Mouse (Mus musculus) hindbrain, embryonic 12.5 days (tissue): ENCODE measurements at regions not wholly inside any gene's neighbourhood (a gene's known extent, or its start where the extent isn't known, plus 50 kb on each side); places are given as distances from the start of the nearest gene placed in this dataset.

Source experiments
- ATAC-seq: fragments of 200-750 bp; cut with Nextera tagmentation; 2 replicates; pipeline ENCODE4 v1.8.0; 2017; ENCODE audit warnings: moderate TSS enrichment; ENCODE audit not compliant: low FRiP score
- H3K27ac ChIP-seq: fragments of 300-500 bp; sonication (generic); 2 replicates; pipeline ENCODE4 v1.5.1; 2016; ENCODE audit warnings: mild to moderate bottlenecking
- H3K27me3 ChIP-seq: fragments of 300-500 bp; sonication (generic); 2 replicates; pipeline ENCODE4 v1.6.1; 2016; ENCODE audit warnings: mild to moderate bottlenecking
- H3K36me3 ChIP-seq: fragments of 300-500 bp; sonication (generic); 2 replicates; pipeline ENCODE4 v1.6.1; 2016; ENCODE audit warnings: mild to moderate bottlenecking
- H3K4me1 ChIP-seq: fragments of 300-500 bp; sonication (generic); 2 replicates; pipeline ENCODE4 v1.6.1; 2016
- H3K4me2 ChIP-seq: fragments of 300-500 bp; sonication (generic); replicated peaks from 2 replicates; pipeline ENCODE4 v1.6.1; 2016; ENCODE audit warnings: mild to moderate bottlenecking
- H3K4me3 ChIP-seq: fragments of 300-500 bp; sonication (generic); 2 replicates; pipeline ENCODE4 v1.5.1; 2016; ENCODE audit warnings: mild to moderate bottlenecking
- H3K9ac ChIP-seq: fragments of 300-500 bp; sonication (generic); 2 replicates; pipeline ENCODE4 v1.6.1; 2016; ENCODE audit warnings: mild to moderate bottlenecking, moderate library complexity
- H3K9me3 ChIP-seq: fragments of 300-500 bp; sonication (generic); replicated peaks from 2 replicates; pipeline ENCODE4 v1.6.1; 2016; ENCODE audit warnings: mild to moderate bottlenecking
- WGBS: fragments of 180-500 bp; shearing (Covaris S2); methylation state at CpG from one replicate; pipeline ENCODE4 v1.1.7; 2016; 5-methylcytosine and 5-hydroxymethylcytosine counted together

DNA sequence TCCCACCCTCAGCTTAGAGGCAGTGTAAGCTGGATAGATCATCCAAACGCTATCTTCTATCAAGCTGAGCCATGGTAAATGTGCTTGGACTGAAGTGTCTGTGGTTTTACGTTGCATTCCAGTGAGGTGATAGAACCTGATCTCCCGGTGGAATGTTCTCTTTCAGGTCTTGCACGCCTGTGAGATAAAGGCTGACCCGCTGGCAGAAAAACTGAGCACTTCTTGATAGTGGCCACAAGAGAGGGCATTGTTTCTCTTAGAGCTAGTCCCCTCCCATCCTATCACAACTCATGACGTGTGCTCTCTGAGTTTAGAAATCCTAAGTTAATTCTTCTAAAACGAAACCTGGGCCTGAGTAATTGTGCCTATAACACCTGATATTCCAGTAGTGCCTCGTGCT lies 149.1 kb upstream of the Ccn2 start:
- H3K4me1 ChIP-seq: no peaks in the 10 kb centered on the region
- no peak overlapping the region for H3K4me2 ChIP-seq
- no peak overlapping the region for H3K9ac ChIP-seq
- ATAC-seq: no peak
- H3K36me3 ChIP-seq: no peaks in the 10 kb centered on the region
- H3K27me3 ChIP-seq: no peaks in the 10 kb centered on the region
- H3K4me3 ChIP-seq: no peak overlapping the region
- H3K27ac ChIP-seq: no peak overlapping the region
- WGBS: 80% methylated on average over 8 of the region's 8 CpGs
- H3K9me3 ChIP-seq: no peaks in the 10 kb centered on the region

DNA sequence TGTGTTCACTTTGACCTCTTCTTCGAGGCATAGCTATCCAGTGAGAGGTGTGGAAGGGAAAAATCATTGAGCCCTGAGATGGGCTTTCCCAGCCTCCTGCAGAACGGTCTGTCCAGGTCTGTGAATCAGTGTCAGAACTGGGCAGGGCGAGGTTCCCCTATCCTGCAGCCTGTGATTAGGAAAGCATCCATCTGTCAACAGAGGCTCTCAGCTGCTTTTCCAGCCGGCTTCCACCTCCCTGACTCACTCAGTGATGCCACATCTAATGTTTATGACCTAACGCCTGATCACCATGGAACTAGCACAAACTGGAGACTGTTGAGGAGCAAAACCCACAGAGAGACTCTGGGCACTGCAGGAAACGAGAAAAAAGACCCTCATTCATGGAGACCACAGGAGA lies 148.1 kb upstream of the Ccn2 start:
- H3K27me3 ChIP-seq: no peaks in the 10 kb centered on the region
- no peaks in the 10 kb centered on the region for H3K36me3 ChIP-seq
- H3K27ac ChIP-seq: no peak overlapping the region
- ATAC-seq: no peak
- H3K4me1 ChIP-seq: no peaks in the 10 kb centered on the region
- no peaks in the 10 kb centered on the region for H3K9me3 ChIP-seq
- H3K4me2 ChIP-seq: no peak overlapping the region
- no peak overlapping the region for H3K4me3 ChIP-seq
- H3K9ac ChIP-seq: no peak overlapping the region
- WGBS: 72% methylated on average over 6 of the region's 6 CpGs

DNA sequence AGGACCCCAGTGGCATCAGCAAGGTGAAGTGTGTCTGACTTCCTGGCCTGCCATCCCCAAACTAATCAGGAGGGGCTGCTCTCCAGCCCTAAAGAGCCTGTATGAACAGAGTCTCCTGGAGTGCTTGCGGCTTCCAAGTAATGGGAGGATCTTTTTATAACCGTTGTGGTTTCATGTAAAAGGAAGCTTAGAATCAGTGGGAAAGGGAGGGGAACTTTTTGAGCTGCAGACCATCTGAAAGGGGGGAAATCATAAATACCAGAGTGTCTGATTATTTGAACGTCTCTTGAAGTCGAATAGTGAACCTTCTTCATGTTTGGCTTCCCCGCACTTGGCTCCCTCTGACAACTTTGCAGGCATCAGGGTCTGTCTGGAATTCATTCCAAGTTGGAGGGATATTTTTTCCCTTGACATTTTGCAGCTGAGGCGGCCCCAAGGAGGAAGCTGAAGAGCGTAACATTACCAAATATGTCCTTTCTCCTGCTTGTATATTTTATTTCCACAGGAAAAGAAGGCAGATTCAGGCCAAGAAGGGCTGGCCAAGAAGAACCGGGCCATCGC lies 147.2 kb upstream of the Ccn2 start:
- no peaks in the 10 kb centered on the region for H3K36me3 ChIP-seq
- H3K4me1 ChIP-seq: no peaks in the 10 kb centered on the region
- 78% methylated on average over 9 of the region's 9 CpGs for WGBS
- no peaks in the 10 kb centered on the region for H3K27me3 ChIP-seq
- no peak overlapping the region for H3K4me2 ChIP-seq
- no peak overlapping the region for H3K9ac ChIP-seq
- H3K27ac ChIP-seq: no peak overlapping the region
- H3K9me3 ChIP-seq: no peaks in the 10 kb centered on the region
- no peak overlapping the region for H3K4me3 ChIP-seq
- ATAC-seq: no peak

DNA sequence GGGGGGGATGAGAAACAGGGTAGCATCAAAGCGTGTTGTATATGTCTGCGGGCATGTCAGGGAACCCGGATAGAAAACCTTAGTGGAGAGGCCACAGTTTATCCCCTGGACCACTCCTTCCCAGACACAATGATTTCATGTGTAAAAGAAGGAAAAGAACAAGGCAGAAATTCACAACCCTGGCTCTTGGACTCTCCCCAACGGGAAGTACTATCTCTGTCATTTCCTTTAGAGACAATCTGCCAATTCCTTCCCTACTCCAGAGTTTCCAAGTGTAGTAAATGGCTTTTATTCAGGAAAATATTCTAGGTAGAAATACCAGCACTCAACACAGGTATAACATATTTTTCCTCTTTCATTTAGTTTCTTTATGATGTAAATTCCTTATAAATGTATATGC lies 141.7 kb upstream of the Ccn2 start:
- Histone ChIP-seq H3K9ac (no peak overlapping the region), H3K27ac (no peak overlapping the region), H3K9me3 (no peaks in the 10 kb centered on the region), H3K27me3 (no peaks in the 10 kb centered on the region), H3K4me3 (no peak overlapping the region), H3K4me1 (no peaks in the 10 kb centered on the region), H3K4me2 (no peak overlapping the region), H3K36me3 (no peaks in the 10 kb centered on the region)
- WGBS: 91% methylated on average over 4 of the region's 4 CpGs
- no peak for ATAC-seq

DNA sequence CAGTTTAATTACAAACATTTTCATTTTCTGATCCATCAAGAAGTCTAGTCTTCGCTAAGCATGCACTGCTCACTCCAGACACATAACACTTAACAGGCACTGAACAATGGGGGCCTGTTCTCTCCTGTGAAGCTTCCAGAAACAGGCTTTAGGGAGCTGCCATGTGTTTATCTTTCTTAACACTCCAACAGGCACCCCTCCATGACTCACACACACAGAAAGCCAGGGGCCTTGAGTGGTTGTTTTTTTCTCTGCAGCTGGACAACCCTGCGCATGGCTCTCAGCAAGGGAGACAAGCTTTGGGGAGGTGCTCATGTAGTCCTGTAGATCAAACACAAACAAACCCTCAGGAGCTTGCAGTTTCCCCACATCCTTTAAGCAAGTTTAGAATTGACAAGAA lies 136.6 kb upstream of the Ccn2 start:
- H3K9me3 ChIP-seq: no peaks in the 10 kb centered on the region
- no peak overlapping the region for H3K9ac ChIP-seq
- H3K27ac ChIP-seq: no peak overlapping the region
- H3K27me3 ChIP-seq: no peaks in the 10 kb centered on the region
- H3K36me3 ChIP-seq: no peaks in the 10 kb centered on the region
- H3K4me1 ChIP-seq: 0 out of 2 replicates have a peak, but pooled peaks cover 3% of the 10 kb centered on the region
- 57% methylated on average over 2 of the region's 2 CpGs for WGBS
- ATAC-seq: no peak
- no peak overlapping the region for H3K4me2 ChIP-seq
- H3K4me3 ChIP-seq: no peak overlapping the region

DNA sequence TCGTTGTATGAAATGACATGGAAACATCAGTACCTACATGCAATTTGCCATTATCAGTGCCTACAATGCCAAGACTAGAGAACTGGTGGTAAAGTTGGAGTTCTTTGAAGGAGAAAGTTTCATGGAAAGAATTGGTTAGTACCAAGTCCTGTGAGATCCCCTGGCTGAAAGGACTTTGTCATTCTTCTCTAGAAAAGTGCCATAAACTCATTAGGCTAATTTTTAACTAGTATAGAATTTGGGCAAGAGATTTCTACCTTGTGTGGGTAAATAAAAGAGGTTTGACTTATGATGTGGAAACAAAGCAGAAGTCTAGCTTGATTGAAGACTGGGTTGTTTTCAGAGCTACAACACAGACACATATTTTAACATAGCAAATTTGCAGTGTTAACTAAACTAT lies 131.4 kb upstream of the Ccn2 start:
- Histone ChIP-seq H3K27ac (no peak overlapping the region), H3K4me2 (no peak overlapping the region), H3K4me3 (no peak overlapping the region), H3K9ac (no peak overlapping the region), H3K27me3 (no peaks in the 10 kb centered on the region), H3K4me1 (0 out of 2 replicates have a peak, but pooled peaks cover 3% of the 10 kb centered on the region), H3K9me3 (no peaks in the 10 kb centered on the region), H3K36me3 (no peaks in the 10 kb centered on the region)
- no peak for ATAC-seq
- WGBS: 93% methylated on average over 1 of the region's 1 CpGs

DNA sequence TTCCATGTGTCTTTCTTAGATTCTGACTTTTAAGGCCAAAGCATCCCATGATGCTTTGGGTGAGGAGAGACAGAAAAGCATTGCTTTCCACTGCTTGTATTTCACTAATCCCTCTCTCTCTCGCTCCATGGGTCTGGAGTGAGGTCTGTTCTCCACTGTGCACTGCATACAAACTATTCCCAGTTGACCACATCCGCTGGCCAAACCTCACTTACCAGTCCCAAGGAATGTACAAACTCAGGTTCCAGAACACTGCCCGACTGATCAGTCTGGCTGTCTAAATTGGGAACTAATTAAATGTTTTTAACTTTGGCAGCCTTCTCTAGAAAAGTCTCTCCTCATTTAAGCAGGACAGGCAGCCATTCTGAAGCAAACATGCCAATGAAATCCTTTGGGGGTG lies 130.9 kb upstream of the Ccn2 start:
- Histone ChIP-seq H3K27ac (no peak overlapping the region), H3K36me3 (no peaks in the 10 kb centered on the region), H3K4me1 (0 out of 2 replicates have a peak, but pooled peaks cover 3% of the 10 kb centered on the region), H3K9ac (no peak overlapping the region), H3K27me3 (no peaks in the 10 kb centered on the region), H3K4me3 (no peak overlapping the region), H3K4me2 (no peak overlapping the region), H3K9me3 (no peaks in the 10 kb centered on the region)
- WGBS: 71% methylated on average over 3 of the region's 3 CpGs
- ATAC-seq: no peak

DNA sequence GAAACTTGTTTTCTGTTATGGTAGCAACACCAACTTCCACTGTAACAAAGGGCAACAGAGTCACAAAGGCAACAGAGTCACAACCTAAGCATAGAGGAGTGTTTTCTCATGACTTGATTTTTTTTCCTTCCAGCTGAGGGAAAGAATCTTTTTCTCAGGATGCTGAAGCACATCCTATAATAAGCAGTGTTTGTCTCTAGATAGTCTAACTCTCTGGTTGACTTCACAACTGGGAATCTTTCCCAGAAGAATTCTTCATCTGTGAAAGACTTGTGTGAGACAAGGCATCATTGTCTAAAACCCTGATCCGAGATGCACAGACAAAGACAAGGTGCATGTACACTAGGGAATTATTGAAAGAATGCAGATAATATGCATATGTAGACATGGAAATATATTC lies 125.5 kb upstream of the Ccn2 start:
- Histone ChIP-seq H3K9me3 (no peaks in the 10 kb centered on the region), H3K4me2 (no peak overlapping the region), H3K36me3 (no peaks in the 10 kb centered on the region), H3K27ac (no peak overlapping the region), H3K4me3 (no peak overlapping the region), H3K27me3 (no peaks in the 10 kb centered on the region), H3K4me1 (no peaks in the 10 kb centered on the region), H3K9ac (no peak overlapping the region)
- 92% methylated on average over 1 of the region's 1 CpGs for WGBS
- ATAC-seq: no peak

DNA sequence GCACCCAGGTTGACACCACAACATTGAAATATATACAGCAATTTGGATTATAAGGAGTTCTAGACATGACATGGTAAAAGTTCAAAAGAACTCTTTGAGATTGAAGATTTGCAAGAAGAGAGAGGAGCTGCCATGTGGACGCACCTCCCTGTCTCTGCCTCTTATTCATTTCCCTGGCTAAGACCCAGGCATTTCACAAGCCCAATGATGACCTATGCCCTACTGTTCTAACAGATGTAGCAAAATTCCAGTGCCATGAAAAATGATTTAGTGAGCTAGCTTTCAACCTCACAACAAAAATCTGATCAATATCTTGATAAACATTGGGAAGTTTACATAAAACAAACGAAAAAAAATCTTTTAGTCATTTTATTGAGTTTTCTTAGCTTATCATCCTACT lies 123.7 kb upstream of the Ccn2 start:
- H3K4me3 ChIP-seq: no peak overlapping the region
- H3K4me1 ChIP-seq: no peaks in the 10 kb centered on the region
- H3K27me3 ChIP-seq: no peaks in the 10 kb centered on the region
- WGBS: 80% methylated on average over 2 of the region's 2 CpGs
- no peaks in the 10 kb centered on the region for H3K36me3 ChIP-seq
- no peaks in the 10 kb centered on the region for H3K9me3 ChIP-seq
- H3K9ac ChIP-seq: no peak overlapping the region
- no peak overlapping the region for H3K27ac ChIP-seq
- H3K4me2 ChIP-seq: no peak overlapping the region
- no peak for ATAC-seq

DNA sequence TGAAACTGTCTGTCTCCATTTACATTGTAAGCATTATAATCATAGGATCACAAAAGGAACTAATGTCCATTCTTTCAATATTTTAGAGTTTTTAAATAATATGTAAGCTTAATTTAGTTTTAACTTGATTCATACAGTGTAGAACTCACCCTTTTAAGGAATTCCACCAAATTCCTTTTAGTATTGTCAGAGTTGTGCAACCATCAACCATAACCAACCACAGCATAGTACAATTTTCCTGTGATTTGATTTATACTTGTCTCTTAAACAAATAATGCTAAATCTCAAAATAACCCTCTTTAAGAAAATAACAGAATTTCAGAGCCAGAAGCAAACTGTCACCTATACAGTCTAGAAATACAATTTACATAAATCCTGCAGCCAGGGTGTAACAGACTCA lies 119.0 kb upstream of the Ccn2 start:
- no peaks in the 10 kb centered on the region for H3K9me3 ChIP-seq
- H3K36me3 ChIP-seq: no peaks in the 10 kb centered on the region
- no peaks in the 10 kb centered on the region for H3K27me3 ChIP-seq
- no peak for ATAC-seq
- H3K9ac ChIP-seq: no peak overlapping the region
- no peak overlapping the region for H3K4me2 ChIP-seq
- no peak overlapping the region for H3K27ac ChIP-seq
- H3K4me1 ChIP-seq: no peaks in the 10 kb centered on the region
- no peak overlapping the region for H3K4me3 ChIP-seq

DNA sequence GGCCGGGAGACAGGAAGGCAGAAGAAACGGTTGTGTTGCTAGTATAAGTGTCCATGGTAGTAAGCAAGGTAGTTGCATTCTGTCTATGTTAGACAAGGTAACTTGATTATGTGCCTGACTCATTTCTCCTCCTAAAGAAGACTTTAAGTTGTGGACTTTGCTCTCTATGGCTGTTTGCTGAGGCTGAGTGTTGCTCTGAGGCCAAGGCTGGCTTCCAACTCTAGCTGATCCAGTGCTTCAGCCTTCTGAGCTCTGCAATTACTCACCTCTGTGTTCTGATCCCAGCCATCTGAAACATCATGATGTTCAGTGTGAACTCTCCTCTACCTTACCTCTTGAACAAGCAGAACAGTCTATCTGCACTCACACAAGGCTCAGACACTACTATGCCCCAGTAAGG lies 116.7 kb upstream of the Ccn2 start:
- Histone ChIP-seq H3K27me3 (no peaks in the 10 kb centered on the region), H3K4me2 (no peak overlapping the region), H3K9me3 (no peaks in the 10 kb centered on the region), H3K9ac (no peak overlapping the region), H3K4me1 (0 out of 2 replicates have a peak, but pooled peaks cover 3% of the 10 kb centered on the region), H3K4me3 (no peak overlapping the region), H3K27ac (no peak overlapping the region), H3K36me3 (no peaks in the 10 kb centered on the region)
- no peak for ATAC-seq
- 97% methylated on average over 2 of the region's 2 CpGs for WGBS

DNA sequence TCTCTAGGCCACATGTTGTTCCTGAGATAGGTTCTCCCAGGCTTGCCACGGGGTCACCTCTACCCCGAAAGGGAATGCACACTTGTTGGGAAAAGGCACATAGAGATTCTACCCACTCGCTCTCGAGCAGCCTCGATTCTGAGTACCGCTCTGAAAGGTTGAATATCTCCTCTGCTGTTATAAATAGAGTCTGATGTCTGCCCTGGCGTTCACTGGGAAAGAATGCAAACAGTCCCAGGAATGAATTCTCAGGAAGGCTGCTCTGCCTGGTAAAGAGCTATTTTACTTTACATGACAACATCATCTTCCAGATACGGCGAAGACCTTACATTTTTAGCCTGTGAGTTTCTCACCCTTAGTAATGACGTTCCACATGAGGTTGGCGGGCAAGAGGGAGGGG lies 116.1 kb upstream of the Ccn2 start:
- Histone ChIP-seq H3K36me3 (no peaks in the 10 kb centered on the region), H3K9ac (no peak overlapping the region), H3K4me2 (no peak overlapping the region), H3K9me3 (no peaks in the 10 kb centered on the region), H3K27ac (no peak overlapping the region), H3K4me3 (no peak overlapping the region), H3K4me1 (0 out of 2 replicates have a peak, but pooled peaks cover 3% of the 10 kb centered on the region), H3K27me3 (no peaks in the 10 kb centered on the region)
- no peak for ATAC-seq
- WGBS: 83% methylated on average over 11 of the region's 11 CpGs

DNA sequence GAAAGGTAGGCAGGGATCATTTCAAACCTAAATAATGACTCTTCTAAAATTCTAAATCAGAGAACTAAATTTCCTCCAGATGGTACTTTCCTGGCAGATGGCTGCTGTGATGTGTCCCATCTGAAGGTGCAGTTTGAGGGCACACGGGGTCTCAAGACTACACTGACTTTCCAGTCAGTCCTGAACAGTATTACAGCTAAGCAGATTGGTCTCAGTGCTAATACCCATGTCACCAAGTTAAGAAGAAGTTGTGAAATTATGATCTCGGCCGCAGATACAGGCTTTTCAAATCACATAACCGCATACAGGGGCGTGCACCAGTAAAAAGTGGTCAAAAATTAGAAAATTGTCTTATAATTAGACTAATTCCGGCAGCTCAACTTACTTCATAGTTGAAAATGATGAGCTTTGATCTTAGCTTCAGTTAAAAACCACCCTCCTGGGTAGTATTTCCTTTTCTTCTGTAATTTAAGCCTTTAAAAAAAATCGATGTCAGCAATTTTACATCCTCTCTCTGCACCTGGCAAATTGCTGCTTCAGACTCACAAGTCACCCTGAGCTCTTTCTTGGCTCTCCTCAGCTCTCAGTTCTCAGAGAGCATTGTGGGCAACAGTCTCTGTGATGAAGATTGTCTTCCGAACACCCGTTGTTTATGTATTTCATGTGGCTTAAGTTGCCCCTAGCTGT lies 113.2 kb upstream of the Ccn2 start:
- no peaks in the 10 kb centered on the region for H3K9me3 ChIP-seq
- no peaks in the 10 kb centered on the region for H3K36me3 ChIP-seq
- 0 out of 2 replicates have a peak, but pooled peaks cover 3% of the 10 kb centered on the region for H3K4me1 ChIP-seq
- no peak overlapping the region for H3K27ac ChIP-seq
- no peak overlapping the region for H3K9ac ChIP-seq
- H3K27me3 ChIP-seq: no peaks in the 10 kb centered on the region
- 73% methylated on average over 9 of the region's 9 CpGs for WGBS
- H3K4me2 ChIP-seq: no peak overlapping the region
- H3K4me3 ChIP-seq: no peak overlapping the region
- ATAC-seq: no peak
